Mouse (Mus musculus): ENCODE results near the gene Dpep2nb. TPM values are rescaled to one million over a fixed set of nuclear protein-coding genes. Genes with fewer than 3 reads are reported as not detected.

Gene Dpep2nb
- polyA plus RNA-seq, 1 experiment = 3.0 TPM

- TF ChIP-seq POLR2A (IDR thresholded peaks at IDR 0.05; ENCODE audit: control insufficient read depth, low read depth, low read length) (no peak), CTCF (IDR thresholded peaks at IDR 0.05; ENCODE audit: control insufficient read depth, insufficient read depth, insufficient replicate concordance, low read depth, low read length) (no peak)
- Histone ChIP-seq H3K4me3 (ENCODE audit: control insufficient read depth, low read depth, low read length) (no peak overlapping the region), H3K27ac (ENCODE audit: control insufficient read depth, insufficient read depth, low read depth, low read length) (no peak overlapping the region), H3K27me3 (ENCODE audit: control insufficient read depth, insufficient read depth, low read length) (no peaks in the 10 kb centered on the region), H3K4me1 (ENCODE audit: control insufficient read depth, insufficient read depth, low read length) (peaks cover 3% of the 10 kb centered on the region), H3K36me3 (ENCODE audit: control insufficient read depth, insufficient read depth, low read length) (peaks cover 4% of the 10 kb centered on the region)
These were observed 30.4 kb downstream of the Dpep2nb start for GRCm38 (mm10) chr8:105975363-105975762.

- TF ChIP-seq CTCF (IDR thresholded peaks at IDR 0.05; ENCODE audit: control insufficient read depth, insufficient read depth, insufficient replicate concordance, low read depth, low read length) = no peak
- no peak for TF ChIP-seq POLR2A (IDR thresholded peaks at IDR 0.05; ENCODE audit: control insufficient read depth, low read depth, low read length)
- Histone ChIP-seq H3K36me3 (ENCODE audit: control insufficient read depth, insufficient read depth, low read length) (peaks cover 2% of the 10 kb centered on the region), H3K27me3 (ENCODE audit: control insufficient read depth, insufficient read depth, low read length) (no peaks in the 10 kb centered on the region), H3K27ac (ENCODE audit: control insufficient read depth, insufficient read depth, low read depth, low read length) (no peak overlapping the region), H3K4me3 (ENCODE audit: control insufficient read depth, low read depth, low read length) (no peak overlapping the region), H3K4me1 (ENCODE audit: control insufficient read depth, insufficient read depth, low read length) (peaks cover 3% of the 10 kb centered on the region)
These were observed 34.6 kb downstream of the Dpep2nb start for GRCm38 (mm10) chr8:105971019-105971720.

GRCm38 (mm10) chr8:105969367-105969766 lies 36.4 kb downstream of the Dpep2nb start:
- Histone ChIP-seq H3K4me3 (ENCODE audit: control insufficient read depth, low read depth, low read length) (no peak overlapping the region), H3K4me1 (ENCODE audit: control insufficient read depth, insufficient read depth, low read length) (peaks cover 15% of the 10 kb centered on the region), H3K27me3 (ENCODE audit: control insufficient read depth, insufficient read depth, low read length) (no peaks in the 10 kb centered on the region), H3K36me3 (ENCODE audit: control insufficient read depth, insufficient read depth, low read length) (no peaks in the 10 kb centered on the region), H3K27ac (ENCODE audit: control insufficient read depth, insufficient read depth, low read depth, low read length) (no peak overlapping the region)
- TF ChIP-seq CTCF (IDR thresholded peaks at IDR 0.05; ENCODE audit: control insufficient read depth, insufficient read depth, insufficient replicate concordance, low read depth, low read length) (no peak), POLR2A (IDR thresholded peaks at IDR 0.05; ENCODE audit: control insufficient read depth, low read depth, low read length) (no peak)

GRCm38 (mm10) chr8:105966692-105967311 lies 39.0 kb downstream of the Dpep2nb start:
- no peak for TF ChIP-seq CTCF (IDR thresholded peaks at IDR 0.05; ENCODE audit: control insufficient read depth, insufficient read depth, insufficient replicate concordance, low read depth, low read length)
- no peak for TF ChIP-seq POLR2A (IDR thresholded peaks at IDR 0.05; ENCODE audit: control insufficient read depth, low read depth, low read length)
- Histone ChIP-seq H3K4me1 (ENCODE audit: control insufficient read depth, insufficient read depth, low read length) (peaks cover 16% of the 10 kb centered on the region), H3K36me3 (ENCODE audit: control insufficient read depth, insufficient read depth, low read length) (no peaks in the 10 kb centered on the region), H3K27me3 (ENCODE audit: control insufficient read depth, insufficient read depth, low read length) (no peaks in the 10 kb centered on the region), H3K4me3 (ENCODE audit: control insufficient read depth, low read depth, low read length) (peak overlapping the region; percentile 48), H3K27ac (ENCODE audit: control insufficient read depth, insufficient read depth, low read depth, low read length) (peak overlapping the region; percentile 78)

DNA sequence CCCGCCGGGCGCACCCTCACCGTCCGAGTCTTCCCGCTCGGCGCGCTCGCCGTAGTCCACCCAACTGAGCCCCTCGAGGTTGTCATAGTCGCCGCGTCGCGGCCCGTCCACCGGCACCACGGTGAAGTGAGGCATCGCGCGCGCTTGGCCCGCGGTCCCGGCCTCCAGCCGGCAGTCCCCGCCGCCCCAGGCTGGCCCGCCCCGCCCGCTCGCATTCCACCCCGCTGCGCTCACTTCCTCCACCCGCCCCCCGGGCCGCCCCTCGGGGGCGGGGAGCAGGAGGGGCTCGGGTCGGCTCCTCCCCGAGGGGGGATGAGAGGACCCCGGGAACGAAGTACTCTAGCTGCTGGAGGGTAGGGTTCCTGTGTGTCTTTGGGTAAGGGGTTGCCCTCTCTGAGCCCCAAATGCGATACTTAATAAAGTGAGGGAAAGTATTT lies 39.9 kb downstream of the Dpep2nb start, which contains the start of gene Slc12a4:
TSS of gene Slc12a4 (minus strand) at position 193 of the 437 bp plus-strand sequence.
- Histone ChIP-seq H3K27me3 (ENCODE audit: control insufficient read depth, insufficient read depth, low read length) (no peaks in the 10 kb centered on the region), H3K27ac (ENCODE audit: control insufficient read depth, insufficient read depth, low read depth, low read length) (peak within 1 kb of the TSS; percentile 22), H3K36me3 (ENCODE audit: control insufficient read depth, insufficient read depth, low read length) (no peaks in the 10 kb centered on the region), H3K4me3 (ENCODE audit: control insufficient read depth, low read depth, low read length) (peak within 1 kb of the TSS; percentile 87), H3K4me1 (ENCODE audit: control insufficient read depth, insufficient read depth, low read length) (peaks cover 19% of the 10 kb centered on the region)
- peak; percentile 36 for TF ChIP-seq POLR2A (IDR thresholded peaks at IDR 0.05; ENCODE audit: control insufficient read depth, low read depth, low read length)
- TF ChIP-seq CTCF (IDR thresholded peaks at IDR 0.05; ENCODE audit: control insufficient read depth, insufficient read depth, insufficient replicate concordance, low read depth, low read length) = no peak

GRCm38 (mm10) chr8:105965266-105965904 lies 40.4 kb downstream of the Dpep2nb start:
- H3K36me3 ChIP-seq (ENCODE audit: control insufficient read depth, insufficient read depth, low read length) = no peaks in the 10 kb centered on the region
- H3K4me1 ChIP-seq (ENCODE audit: control insufficient read depth, insufficient read depth, low read length) = peaks cover 19% of the 10 kb centered on the region
- H3K27ac ChIP-seq (ENCODE audit: control insufficient read depth, insufficient read depth, low read depth, low read length) = peak overlapping the region; percentile 22
- TF ChIP-seq POLR2A (IDR thresholded peaks at IDR 0.05; ENCODE audit: control insufficient read depth, low read depth, low read length) (no peak; the same call in 1 of the 2 replicates), CTCF (IDR thresholded peaks at IDR 0.05; ENCODE audit: control insufficient read depth, insufficient read depth, insufficient replicate concordance, low read depth, low read length) (no peak)
- H3K4me3 ChIP-seq (ENCODE audit: control insufficient read depth, low read depth, low read length) = peak overlapping the region; percentile 87
- H3K27me3 ChIP-seq (ENCODE audit: control insufficient read depth, insufficient read depth, low read length) = no peaks in the 10 kb centered on the region

Measured in testis, adult 2 months (tissue).